Mouse (Mus musculus): ENCODE data around the gene Kif14.

GRCm38 (mm10) chr1:136558762-136559161 lies 92.6 kb downstream of the Kif14 start:
- no peak for TF ChIP-seq TAL1 (IDR thresholded peaks at IDR 0.05; ENCODE audit: low read length)
- no peak for TF ChIP-seq GATA1 (IDR thresholded peaks at IDR 0.05; ENCODE audit: low read length)
